Mouse (Mus musculus) cerebellum, postnatal 10 days (tissue): ENCODE data around the gene Fbxw11.
"Not testable (repeated sequence)": the region's sequence is repeated elsewhere in the genome, so short reads cannot be mapped to it uniquely, and the experiment has no call there.

Experiments
- DNase-seq, 2 experiments: peaks; one replicate each; pipeline ENCODE4 v3.0.0; 2021; ENCODE audit warnings: mixed read lengths in 2 of 2

Fbxw11 gene

DNA sequence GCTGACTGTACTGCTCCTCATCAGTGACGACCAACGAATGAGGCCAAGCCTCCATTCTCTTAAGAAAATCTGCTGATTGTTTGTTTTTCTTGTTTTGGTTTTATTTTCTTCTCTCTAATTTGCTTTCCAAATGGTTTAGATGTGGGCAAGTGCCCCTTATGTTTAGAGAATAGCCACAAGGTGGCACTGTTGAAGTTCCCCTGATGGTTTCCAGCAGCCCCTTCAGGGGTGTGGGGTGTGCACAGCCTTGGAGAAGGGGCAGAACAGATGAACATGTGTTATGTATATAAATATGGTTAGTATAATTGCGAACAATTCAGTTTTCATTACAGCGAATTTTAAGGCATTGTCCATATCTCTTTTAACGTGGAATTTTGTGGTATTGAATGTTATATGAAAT lies 71.7 kb downstream of the Fbxw11 start:
- peak; percentile 63 to 75 for DNase-seq

DNA sequence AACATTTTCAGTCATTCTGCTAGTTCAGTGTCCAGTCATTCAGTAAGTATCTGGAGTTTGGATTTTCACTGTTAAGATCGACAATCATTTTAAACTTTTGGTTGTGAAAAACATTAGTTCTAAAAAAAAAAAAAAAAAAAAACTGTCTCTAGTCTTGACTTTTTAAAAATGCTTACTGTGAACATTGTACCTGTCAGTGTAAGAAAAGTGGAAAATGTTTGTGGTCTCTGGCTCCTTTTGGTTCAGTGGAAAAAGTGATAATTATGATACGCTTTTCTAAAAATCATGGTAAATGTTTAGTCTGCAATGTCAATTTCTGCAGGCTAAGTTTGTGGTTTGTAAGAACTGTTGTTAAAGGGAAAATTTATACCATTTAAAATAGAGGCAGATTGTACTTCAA lies 72.4 kb downstream of the Fbxw11 start:
- DNase-seq, result no peak

DNA sequence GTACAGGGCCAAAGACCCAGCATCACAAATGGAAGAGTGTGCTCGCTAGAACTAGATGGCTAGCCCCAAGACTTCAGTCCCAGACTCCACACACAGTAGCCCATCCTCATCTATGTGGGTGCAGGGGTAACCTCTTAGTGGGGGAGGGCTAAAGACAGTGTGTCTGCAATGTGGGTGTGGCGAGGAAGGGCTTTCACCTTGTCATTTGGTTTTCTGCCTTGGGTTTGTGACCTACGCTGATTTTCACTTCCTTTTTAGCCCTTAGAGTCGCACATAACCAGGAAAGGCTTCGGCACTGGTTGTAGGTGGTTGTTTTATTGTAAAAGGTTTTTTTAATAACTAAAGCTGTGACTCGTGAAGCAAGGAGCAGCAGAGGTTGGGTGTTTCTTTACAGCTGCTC lies 73.0 kb downstream of the Fbxw11 start:
- DNase-seq, result no peak

DNA sequence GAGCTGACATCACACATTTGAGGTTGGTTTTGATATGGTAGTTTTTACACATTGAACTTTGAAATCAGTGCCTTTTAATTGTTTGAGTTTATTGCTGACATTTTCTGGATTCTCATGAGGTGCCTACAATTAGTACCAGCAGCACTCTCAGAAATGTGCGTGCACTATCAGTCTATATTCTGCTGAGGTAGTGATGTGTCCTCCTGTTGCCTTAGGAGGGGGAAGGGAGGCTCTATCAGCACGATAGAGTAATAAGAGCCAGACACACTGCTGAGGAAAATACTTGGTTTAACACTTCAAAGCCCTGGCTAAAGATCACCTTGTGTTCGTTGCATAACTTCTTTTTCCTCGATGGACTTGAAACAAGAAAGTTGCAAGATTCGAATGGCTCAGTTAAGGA lies 73.4 kb downstream of the Fbxw11 start:
- DNase-seq, result no peak

DNA sequence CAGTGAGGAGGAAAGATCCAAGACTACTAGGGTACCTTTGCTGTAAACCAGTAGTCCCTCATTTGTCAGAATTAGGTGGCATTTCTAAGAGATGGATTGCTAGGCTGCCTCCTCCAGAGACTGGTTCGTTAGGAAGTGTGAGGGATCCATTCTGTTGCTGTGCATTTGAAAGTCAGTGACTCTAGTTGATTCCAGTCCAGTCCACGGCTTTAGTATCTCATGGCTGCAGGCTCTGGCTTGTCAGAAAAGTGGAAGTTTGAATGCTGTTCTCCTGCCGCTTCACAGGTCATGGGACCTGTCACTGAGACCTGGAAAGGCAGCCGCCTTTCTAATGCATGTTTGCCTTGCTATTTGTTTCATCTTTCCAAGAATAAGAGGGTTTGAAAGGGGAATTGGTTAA lies 74.4 kb downstream of the Fbxw11 start:
- no peak for DNase-seq

DNA sequence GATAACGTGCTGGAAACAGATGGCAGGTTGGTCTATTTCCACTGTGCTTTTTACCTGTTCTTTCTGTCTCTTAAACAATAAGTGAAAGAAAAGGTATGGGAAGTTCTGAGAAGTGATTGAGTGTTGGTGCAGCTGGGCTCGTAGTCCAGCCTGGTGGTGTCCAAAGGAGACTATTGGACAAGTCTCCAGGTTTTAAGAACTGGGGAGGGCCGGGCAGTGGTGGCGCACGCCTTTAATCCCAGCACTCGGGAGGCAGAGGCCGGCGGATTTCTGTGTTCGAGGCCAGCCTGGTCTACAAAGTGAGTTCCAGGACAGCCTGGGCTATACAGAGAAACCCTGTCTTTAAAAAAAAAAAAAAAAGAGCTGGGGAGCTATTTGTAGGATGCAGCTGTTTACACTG lies 75.2 kb downstream of the Fbxw11 start:
- DNase-seq, result not testable (repeated sequence)

DNA sequence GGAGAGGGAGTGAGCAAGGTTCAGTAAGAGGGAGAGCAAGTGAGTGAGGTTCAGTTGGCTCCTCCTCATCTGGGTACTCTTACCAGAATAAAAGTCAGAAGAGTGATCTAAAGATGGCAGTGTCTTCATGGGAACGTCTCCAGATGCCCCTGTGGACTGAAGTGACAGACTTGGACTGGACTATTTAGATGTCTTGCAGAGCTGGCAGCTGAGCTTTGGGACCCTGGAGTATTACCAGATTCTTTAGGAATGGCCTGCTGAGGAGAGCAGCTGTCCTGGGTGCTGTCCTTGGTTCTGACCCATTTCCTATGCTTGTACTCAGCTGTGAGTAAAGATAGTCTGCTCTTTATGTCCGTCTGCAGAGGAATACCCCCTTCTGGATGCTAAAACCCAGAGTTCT lies 75.8 kb downstream of the Fbxw11 start:
- peak; percentile 40 to 49 for DNase-seq

DNA sequence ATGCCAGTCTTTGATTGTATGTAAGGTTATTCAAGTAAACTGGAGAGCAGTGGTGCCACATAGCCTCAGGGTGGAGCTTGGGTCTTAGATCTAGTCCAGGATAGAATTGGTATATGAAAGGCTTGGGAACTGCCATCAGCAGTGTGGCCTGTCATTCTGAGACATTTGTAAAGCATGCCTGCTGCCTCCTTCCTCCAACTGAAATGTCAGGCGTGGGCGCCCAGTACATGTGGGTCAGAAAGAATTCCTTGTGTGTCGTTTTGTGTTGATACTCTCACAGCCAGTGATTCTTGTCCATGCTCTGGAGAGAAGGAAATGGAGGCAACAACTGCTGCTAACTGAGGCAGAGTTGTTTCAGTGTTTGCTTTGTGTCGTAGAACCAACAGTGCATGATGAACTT lies 76.5 kb downstream of the Fbxw11 start:
- no peak for DNase-seq

DNA sequence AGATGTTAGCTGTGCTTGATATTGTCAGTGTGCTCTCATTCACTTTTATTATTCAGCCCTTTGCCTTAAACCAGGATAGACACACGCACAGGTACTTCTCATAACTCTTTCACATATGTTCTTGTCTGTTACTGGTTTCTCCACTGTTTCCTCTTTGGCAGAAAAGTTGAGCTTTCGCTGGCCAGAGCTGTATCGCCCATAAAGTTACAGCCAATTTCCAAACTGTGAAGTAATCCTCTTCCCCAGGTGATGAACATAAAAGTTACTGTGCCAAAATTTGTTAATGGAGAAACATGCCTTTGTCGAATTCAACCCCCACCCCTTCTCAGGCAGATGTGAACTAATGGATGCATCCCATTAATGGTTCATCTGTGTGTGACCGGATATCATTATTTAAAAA lies 80.1 kb downstream of the Fbxw11 start:
- no peak for DNase-seq

DNA sequence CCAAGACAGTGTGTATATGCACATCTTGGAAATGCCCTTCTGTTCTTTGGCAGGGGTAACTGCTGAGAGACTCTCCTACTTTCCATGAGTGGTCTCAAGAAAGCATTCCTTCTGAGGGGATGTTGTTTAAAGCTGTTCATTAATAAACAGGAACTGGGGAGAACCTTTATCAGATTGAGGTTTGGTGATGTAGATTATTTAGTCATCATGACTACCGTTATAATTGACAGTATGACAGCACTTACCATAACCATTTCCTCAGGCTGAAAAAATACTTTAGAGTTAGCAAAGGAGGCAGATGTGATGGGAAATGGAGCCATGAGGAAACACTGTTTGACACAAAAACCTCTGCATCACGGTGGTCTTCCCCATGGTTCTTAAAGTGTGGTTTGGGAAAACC lies 80.8 kb downstream of the Fbxw11 start:
- no peak for DNase-seq

DNA sequence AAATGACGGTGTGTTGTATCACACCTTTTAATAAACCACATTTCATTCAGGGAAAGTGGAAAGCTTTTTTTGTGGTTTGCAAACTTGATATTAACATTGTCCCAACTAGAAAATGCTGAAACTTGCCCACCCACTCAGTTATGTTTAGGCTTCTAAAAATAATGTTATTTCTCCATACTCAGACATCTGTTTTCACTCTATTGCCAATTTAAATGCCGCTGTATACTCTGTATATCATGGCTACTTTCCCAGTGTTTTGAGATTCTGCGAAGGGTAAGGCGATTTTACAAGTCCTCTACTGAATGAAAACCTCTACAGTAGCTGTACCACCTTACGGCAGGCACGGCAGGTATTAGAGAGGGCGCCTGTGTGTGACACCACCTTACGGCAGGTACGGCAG lies 82.6 kb downstream of the Fbxw11 start:
- no peak for DNase-seq

DNA sequence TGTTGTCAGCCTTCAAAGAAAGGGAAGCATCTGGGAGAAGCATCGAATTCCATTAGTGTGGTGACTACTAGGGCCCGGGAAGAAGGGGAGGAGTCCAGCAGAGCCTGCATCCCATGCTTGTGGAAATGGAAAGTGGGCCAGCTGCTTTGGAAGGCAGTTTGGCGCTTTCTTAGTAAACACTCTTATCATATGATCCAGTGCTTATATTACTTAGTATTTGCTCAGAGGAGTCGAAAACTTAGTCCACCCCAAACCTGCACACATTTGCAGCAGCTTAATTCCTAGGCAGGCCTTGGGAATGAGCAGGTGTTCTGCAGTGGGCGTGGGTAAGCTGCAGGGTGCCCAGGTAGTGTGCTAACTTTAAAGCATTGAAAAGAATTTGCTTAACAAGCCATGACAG lies 89.9 kb downstream of the Fbxw11 start:
- DNase-seq, result no peak

DNA sequence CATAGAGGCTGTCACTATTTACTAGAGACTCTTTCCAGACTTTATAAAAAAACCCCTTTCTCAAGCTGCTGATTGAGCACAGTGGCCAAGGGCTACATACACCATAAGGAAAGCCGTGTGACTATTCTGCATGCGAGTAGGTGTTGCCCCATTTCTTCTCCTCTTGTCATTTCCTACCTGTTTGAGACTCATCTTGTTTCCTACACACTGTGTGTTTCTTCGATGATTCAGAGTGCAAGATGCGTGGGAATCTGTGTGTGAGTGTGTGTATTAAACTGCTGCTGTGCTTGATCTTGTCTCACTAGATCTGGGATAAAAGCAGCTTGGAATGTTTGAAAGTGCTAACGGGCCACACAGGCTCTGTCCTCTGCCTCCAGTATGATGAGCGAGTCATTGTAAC lies 90.7 kb downstream of the Fbxw11 start:
- no peak for DNase-seq

DNA sequence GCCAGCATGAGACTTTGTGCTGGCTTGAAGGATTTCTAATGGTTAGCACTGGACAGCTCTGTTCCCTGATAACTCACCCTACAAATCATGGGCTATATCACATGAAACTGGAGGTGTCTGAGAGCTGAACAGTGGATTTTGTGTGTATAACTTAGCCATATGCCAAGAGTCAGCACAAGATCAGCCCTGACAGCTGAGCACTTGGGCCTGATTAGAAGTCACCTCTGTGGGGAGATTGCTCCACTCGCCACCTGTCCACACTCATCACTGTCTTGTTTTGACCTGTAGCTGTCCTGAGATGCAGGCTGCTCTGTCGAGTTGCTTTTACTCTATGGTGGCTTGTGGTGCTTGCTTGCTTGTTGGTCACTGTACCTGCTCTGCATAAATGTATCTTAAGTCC lies 93.8 kb downstream of the Fbxw11 start:
- no peak for DNase-seq

DNA sequence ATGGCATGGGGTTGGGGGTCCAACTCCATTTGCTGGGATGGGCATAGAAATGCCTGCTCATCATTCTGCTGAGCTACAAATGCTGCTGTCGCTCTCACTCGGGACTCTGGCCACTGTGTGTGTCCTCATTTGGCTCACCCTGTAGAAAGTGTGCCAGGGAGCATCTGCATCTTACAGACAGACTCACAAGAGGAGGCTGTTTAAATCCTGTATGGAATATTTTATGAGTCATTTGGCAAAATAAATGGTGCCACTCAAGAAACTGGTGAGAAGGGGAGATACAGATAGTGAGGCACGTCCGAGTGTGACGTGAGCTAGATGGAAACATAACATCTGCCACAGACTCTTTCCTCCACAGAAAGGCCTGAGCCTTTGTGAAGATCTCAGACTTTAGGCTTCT lies 95.2 kb downstream of the Fbxw11 start:
- DNase-seq, result peak in 1 of 2 experiments; percentile 18

DNA sequence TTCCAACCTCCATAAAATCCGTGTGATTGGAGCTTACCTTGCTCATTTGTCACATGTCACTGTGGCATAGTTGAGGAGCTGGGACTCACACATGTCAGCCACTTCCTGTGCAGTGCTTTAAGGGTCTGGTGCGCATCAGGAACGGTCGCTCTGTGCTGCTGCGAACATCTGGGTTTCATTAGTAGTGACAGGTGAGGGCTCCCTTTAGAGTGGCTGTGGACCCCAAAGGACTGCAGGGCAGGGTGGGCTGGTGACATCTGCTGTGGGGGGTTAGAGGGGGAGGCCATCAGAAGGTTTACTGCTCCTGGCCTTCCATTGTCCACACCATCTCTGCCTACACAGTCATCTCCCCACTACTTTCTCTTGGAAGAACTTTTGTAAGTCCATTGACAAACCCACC lies 101.4 kb downstream of the Fbxw11 start:
- no peak for DNase-seq

DNA sequence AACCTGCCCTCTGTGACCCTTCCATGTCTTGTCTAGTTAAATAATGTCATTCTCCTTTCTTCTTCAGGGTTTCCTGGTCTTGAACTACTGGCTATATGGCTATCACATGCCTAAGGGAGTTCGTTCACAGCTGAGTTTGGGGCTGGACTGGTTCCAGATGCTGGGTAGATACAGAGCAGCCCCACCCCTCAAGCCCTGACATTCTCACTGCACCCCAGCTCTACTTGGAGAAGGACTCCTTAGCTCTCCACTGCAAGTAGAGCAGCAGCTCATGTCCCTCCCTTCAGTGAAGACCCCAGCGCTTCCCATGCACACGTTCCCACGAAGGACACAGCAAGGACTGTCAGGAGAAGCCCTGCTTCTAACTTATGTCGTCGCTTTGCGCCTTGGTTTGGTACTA lies 101.9 kb downstream of the Fbxw11 start:
- no peak for DNase-seq

DNA sequence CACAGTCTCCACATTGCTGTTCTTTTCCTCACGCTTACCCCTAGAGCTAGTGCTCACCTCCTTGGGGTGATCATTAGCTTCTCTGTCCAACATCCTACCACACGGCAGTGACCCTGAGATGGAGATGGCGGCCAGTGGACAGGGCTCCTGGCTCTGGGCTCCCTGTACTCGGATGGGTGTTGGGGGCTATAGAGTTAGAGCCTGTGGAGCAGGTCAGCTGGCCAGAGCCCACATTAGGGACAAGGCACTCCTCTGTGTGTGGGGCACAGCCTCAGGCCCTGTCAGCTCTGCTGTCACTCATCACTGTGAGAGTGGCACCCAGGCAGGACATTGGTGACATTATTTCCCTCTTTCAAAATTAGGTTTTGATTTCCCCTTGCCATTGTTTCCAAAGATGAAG lies 102.9 kb downstream of the Fbxw11 start:
- no peak for DNase-seq

DNA sequence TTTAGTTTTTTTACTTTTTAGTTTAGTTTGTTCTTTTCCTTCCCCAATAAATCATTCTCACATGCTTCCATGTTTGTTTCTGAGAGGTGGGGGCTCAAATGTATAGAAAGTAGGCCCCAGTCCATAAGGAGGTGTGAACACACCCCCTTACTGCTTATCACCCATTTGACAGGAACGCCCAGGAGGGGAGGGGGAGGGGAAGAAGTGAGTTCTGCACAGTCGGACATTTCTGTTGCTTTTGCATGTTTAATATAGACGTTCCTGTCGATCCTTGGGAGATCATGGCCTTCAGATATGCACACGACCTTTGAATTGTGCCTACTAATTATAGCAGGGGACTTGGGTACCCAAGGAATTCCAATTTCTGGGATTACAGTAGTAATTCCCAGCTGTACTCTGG lies 103.5 kb downstream of the Fbxw11 start:
- DNase-seq, result no peak

DNA sequence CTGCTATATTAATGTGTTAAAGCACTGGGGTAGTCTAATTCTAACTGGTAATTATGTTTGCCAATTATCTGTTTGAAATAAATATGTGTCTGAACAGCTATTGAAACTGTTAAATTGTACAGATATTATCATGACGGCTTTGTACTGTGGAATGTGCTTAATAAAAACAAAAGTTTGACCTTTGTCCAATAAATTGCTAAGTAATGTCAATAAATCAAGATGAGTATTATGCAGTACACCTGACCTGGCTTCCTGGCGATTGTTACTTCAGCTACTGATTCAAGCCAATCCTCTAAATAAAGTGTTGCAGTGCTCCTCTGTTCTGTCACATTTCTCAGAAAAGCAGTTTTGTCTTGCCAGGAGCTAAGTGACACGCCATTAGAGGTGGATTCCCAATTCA lies 104.0 kb downstream of the Fbxw11 start:
- DNase-seq, result no peak

DNA sequence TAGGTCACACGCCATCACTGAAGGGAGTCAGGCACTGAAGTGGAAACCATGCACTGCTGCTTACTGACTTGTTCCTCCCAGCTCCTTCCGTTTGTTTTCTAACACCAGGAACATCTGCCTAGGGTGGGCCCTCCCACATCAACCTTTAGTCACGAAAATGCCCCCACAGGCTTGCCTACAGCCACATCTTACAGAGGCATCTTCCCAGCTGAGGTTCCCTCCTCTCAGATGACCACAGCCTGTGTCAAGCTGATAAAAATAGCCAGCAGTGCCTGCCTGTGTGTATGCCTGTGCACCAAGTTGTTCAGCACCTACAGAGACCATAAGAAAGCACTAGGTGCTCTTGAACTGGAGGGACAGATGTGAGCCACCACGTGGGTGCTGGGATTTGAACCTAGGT lies 106.3 kb downstream of the Fbxw11 start:
- no peak for DNase-seq

DNA sequence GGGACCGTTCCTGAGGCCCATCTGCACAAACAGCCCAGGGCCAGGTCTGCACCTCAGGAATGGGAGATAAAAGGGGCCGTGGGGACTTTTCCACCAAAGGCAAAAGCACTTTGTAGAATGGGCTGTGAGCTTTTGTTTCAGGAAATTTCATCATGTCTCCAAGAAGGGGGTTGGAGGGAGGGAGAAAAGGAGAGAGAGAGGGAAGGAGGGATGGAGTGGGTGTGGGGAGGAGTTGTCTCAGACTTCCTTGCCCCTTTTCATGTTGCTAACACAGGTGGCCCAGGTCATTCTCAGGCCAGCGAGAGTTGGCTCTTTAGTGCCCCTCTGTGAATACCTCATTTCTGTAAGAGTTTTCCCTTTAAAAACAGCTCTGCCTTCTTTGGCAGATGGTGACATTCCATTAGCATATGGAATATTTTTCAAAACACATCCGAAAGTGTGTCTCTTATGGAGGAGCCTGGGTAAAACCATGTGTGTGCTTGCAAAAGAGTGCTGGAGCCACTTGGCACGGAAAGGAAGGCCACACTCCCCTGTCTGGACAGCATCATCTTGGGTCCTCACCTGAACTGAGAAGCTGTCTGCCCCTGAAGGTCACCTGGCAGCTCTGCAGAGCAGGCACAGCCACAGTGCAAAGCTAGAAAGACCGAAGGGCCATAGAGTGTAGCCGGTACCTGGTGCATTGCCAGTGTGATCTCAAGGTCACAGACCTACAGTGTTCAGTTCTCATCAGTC lies 109.5 kb downstream of the Fbxw11 start:
- DNase-seq, result no peak

DNA sequence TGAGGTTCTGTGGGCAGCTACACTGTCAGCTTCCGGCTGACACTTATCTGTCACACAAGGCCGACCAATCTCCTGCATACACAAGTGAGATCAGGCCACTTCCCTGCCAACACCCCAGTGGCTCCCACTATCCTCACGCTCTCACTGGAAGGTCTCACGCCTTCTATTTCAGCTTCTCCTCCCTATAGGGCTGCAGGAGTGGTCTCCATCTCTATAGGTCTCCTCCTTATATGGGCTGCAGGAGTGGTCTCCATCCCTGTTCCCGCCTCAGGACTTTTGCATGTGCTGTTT lies 110.0 kb downstream of the Fbxw11 start:
- no peak for DNase-seq

DNA sequence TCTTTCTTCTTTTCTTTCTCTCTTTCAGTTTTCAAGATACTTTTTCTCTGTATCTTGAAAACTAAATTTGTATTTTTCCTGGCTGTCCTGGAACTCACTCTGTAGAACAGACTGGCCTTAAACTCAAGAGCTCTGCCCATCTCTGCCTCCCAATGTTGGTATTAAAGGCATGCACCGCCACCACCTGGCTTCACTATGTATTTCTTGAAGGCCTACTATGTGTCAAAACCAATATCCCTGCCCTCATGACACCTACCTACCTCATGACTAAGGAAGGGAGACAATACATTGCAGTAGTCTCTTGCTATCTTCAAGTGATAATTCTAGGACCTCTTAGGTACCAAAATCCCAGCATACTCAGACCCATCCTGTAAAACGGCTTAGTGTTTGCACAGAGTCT lies 110.8 kb downstream of the Fbxw11 start:
- DNase-seq, result no peak

DNA sequence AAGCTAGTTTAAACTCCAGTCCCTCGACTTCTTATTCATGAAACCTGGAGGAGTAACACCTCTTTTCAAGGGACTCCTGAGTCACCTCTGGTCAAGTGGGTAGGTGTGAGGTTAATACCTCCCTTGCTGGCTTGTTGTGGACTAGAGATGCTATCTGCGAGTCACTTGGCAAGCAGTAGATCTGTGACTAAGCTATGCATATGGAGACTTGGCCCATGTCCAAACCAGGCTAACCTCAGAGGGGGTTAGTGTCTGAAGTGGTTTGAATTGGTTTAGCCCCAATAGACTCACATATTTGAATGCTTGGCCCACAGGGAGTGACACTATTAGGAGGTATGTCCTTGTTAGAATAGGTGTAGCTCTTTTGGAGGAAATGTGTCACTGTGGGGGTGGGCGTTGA lies 120.2 kb downstream of the Fbxw11 start:
- DNase-seq, result peak; percentile 66 to 67
